Mouse (Mus musculus) cortical plate, adult 2 months (tissue): ENCODE measurements around the gene Mtmr3.

Experiments used
- CTCF ChIP-seq: fragments of 200-500 bp; IDR thresholded peaks from 2 replicates; pipeline ENCODE4 v1.5.1; 2011; ENCODE audit warnings: mild to moderate bottlenecking, control low read depth, low read length; ENCODE audit not compliant: insufficient read depth; ENCODE audit errors: extremely low read depth
- POLR2A ChIP-seq: fragments of 200-500 bp; IDR thresholded peaks from 2 replicates; pipeline ENCODE4 v1.6.1; 2011; ENCODE audit warnings: mild to moderate bottlenecking, low read length, control low read depth; ENCODE audit not compliant: insufficient read depth; ENCODE audit errors: extremely low read depth

- no peak for TF ChIP-seq CTCF
- TF ChIP-seq POLR2A = no peak
Observed at GRCm38 (mm10) chr11:4543746-4544626, 50.7 kb downstream of the Mtmr3 start.
